Mouse (Mus musculus) brown adipose tissue, adult 24 weeks (tissue): ENCODE measurements around the gene Gm20661. TPM values are rescaled to one million over a fixed set of nuclear protein-coding genes. Genes with fewer than 3 reads are reported as not detected.

Experiments used
- H3K27ac ChIP-seq: fragments of 200-500 bp; replicated peaks from 2 replicates; pipeline ENCODE4 v1.5.1; 2012; ENCODE audit warnings: low read depth, mild to moderate bottlenecking, low read length
- H3K4me1 ChIP-seq: fragments of 200-500 bp; 2 replicates; pipeline ENCODE4 v1.6.1; 2012; ENCODE audit warnings: low read length, mixed read lengths; ENCODE audit not compliant: control insufficient read depth, insufficient read depth, insufficient read length
- H3K4me3 ChIP-seq: fragments of 200-500 bp; 2 replicates; pipeline ENCODE4 v1.5.1; 2012; ENCODE audit warnings: low read depth, mild to moderate bottlenecking, low read length, moderate library complexity; ENCODE audit not compliant: insufficient read depth
- polyA plus RNA-seq: library from polyadenylated mRNA; stranded (reverse); fragments of >200 nt; gene quantifications from 2 replicates; pipeline ENCODE4 v1.2.4, GENCODE M21; 2012; ENCODE audit not compliant: missing spikeins, insufficient read depth, insufficient read length

Gene Gm20661
- polyA plus RNA-seq, 1 experiment = not detected

GRCm38 (mm10) chr9:107981684-107982605 is 913 bp upstream of the Gm20661 start:
- Histone ChIP-seq H3K27ac (peak overlapping the region; percentile 100), H3K4me3 (peak overlapping the region; percentile 31), H3K4me1 (peaks cover 18% of the 10 kb centered on the region)

- H3K4me3 ChIP-seq = peak overlapping the region; percentile 93
These were observed 598 bp downstream of the Gm20661 start for GRCm38 (mm10) chr9:107983421-107983890.

GRCm38 (mm10) chr9:107984052-107984753 is 1.3 kb downstream of the Gm20661 start:
- Histone ChIP-seq H3K4me3 (peak overlapping the region; percentile 93), H3K27ac (peak overlapping the region; percentile 100), H3K4me1 (peaks cover 18% of the 10 kb centered on the region)

More at GRCm38 (mm10) chr9:107983421-107983890, 598 bp downstream of the Gm20661 start:
- peak overlapping the region; percentile 100 for H3K27ac ChIP-seq
- H3K4me1 ChIP-seq = peaks cover 18% of the 10 kb centered on the region

- Histone ChIP-seq H3K4me3 (peak overlapping the region; percentile 93), H3K27ac (peak overlapping the region; percentile 100), H3K4me1 (peaks cover 18% of the 10 kb centered on the region)
These were observed 1.8 kb downstream of the Gm20661 start for GRCm38 (mm10) chr9:107984754-107985055.

- Histone ChIP-seq H3K4me1 (peaks cover 18% of the 10 kb centered on the region), H3K4me3 (peak within 1 kb of the TSS; percentile 93), H3K27ac (peak within 1 kb of the TSS; percentile 100)
These were observed 2.6 kb downstream of the Gm20661 start, which contains the start of gene Inka1 for GRCm38 (mm10) chr9:107985131-107986119. TSS of gene Inka1 (minus strand) at chr9:107985879.

GRCm38 (mm10) chr9:107986376-107986775 is 3.5 kb downstream of the Gm20661 start:
- Histone ChIP-seq H3K4me1 (peaks cover 11% of the 10 kb centered on the region), H3K4me3 (peak overlapping the region; percentile 93), H3K27ac (peak overlapping the region; percentile 39)

GRCm38 (mm10) chr9:107987950-107988349 is 5.1 kb downstream of the Gm20661 start:
- Histone ChIP-seq H3K4me1 (no peaks in the 10 kb centered on the region), H3K27ac (no peak overlapping the region), H3K4me3 (no peak overlapping the region)

- Histone ChIP-seq H3K4me3 (no peak within 1 kb of the TSS), H3K27ac (no peak within 1 kb of the TSS), H3K4me1 (no peaks in the 10 kb centered on the region)
These were observed 9.3 kb downstream of the Gm20661 start, which contains the start of gene Cdhr4 for GRCm38 (mm10) chr9:107992197-107992596. TSS of gene Cdhr4 (plus strand) at chr9:107992497.

GRCm38 (mm10) chr9:107993013-107993412 is 10.2 kb downstream of the Gm20661 start:
- H3K4me1 ChIP-seq = no peaks in the 10 kb centered on the region
- no peak overlapping the region for H3K4me3 ChIP-seq

GRCm38 (mm10) chr9:107994464-107994863 is 11.6 kb downstream of the Gm20661 start:
- Histone ChIP-seq H3K27ac (no peak overlapping the region), H3K4me3 (no peak overlapping the region), H3K4me1 (no peaks in the 10 kb centered on the region)

More at GRCm38 (mm10) chr9:107993013-107993412, 10.2 kb downstream of the Gm20661 start:
- H3K27ac ChIP-seq = no peak overlapping the region

- H3K4me3 ChIP-seq = no peak overlapping the region
- no peak overlapping the region for H3K27ac ChIP-seq
- no peaks in the 10 kb centered on the region for H3K4me1 ChIP-seq
These were observed 12.7 kb downstream of the Gm20661 start for GRCm38 (mm10) chr9:107995513-107995912.

GRCm38 (mm10) chr9:107996049-107996448 is 13.2 kb downstream of the Gm20661 start, which contains the start of gene Gm20662:
TSS of gene Gm20662 (plus strand) at chr9:107996349.
- H3K27ac ChIP-seq = no peak within 1 kb of the TSS
- no peaks in the 10 kb centered on the region for H3K4me1 ChIP-seq
- no peak within 1 kb of the TSS for H3K4me3 ChIP-seq

GRCm38 (mm10) chr9:108001922-108002770 is 19.3 kb downstream of the Gm20661 start, which contains the start of gene Ip6k1:
TSS of gene Ip6k1 (plus strand) at chr9:108002501.
- Histone ChIP-seq H3K4me1 (peaks cover 10% of the 10 kb centered on the region), H3K4me3 (peak within 1 kb of the TSS; percentile 94), H3K27ac (peak within 1 kb of the TSS; percentile 73)
